Mouse (Mus musculus) limb, embryonic 12.5 days (tissue): ENCODE data around the gene Fancc. TPM values are rescaled to one million over a fixed set of nuclear protein-coding genes. Genes with fewer than 3 reads are reported as not detected.

Source experiments
- ATAC-seq: fragments of 200-750 bp; cut with Nextera tagmentation; 2 replicates; pipeline ENCODE4 v1.8.0; 2017; ENCODE audit warnings: low read depth, moderate TSS enrichment; ENCODE audit not compliant: insufficient number of reproducible peaks, insufficient read depth, low FRiP score, low TSS enrichment
- H3K27ac ChIP-seq: fragments of 300-500 bp; sonication (generic); 2 replicates; pipeline ENCODE4 v1.5.1; 2016; ENCODE audit warnings: mild to moderate bottlenecking, moderate library complexity
- H3K27me3 ChIP-seq: fragments of 300-500 bp; sonication (generic); 2 replicates; pipeline ENCODE4 v1.6.1; 2016; ENCODE audit warnings: mild to moderate bottlenecking, moderate library complexity
- H3K36me3 ChIP-seq: fragments of 300-500 bp; sonication (generic); 2 replicates; pipeline ENCODE4 v1.6.1; 2016; ENCODE audit warnings: mild to moderate bottlenecking, moderate library complexity
- H3K4me1 ChIP-seq: fragments of 300-500 bp; sonication (generic); replicated peaks from 2 replicates; pipeline ENCODE4 v1.6.1; 2016
- H3K4me2 ChIP-seq: fragments of 300-500 bp; sonication (generic); 2 replicates; pipeline ENCODE4 v1.6.1; 2016; ENCODE audit warnings: mild to moderate bottlenecking, moderate library complexity
- H3K4me3 ChIP-seq: fragments of 300-500 bp; sonication (generic); replicated peaks from 2 replicates; pipeline ENCODE4 v1.5.1; 2016; ENCODE audit warnings: mild to moderate bottlenecking
- H3K9ac ChIP-seq: fragments of 300-500 bp; sonication (generic); replicated peaks from 2 replicates; pipeline ENCODE4 v1.6.1; 2016; ENCODE audit warnings: mild to moderate bottlenecking, moderate library complexity
- H3K9me3 ChIP-seq: fragments of 300-500 bp; sonication (generic); 2 replicates; pipeline ENCODE4 v1.6.1; 2016; ENCODE audit warnings: mild to moderate bottlenecking, moderate library complexity
- WGBS: fragments of 180-500 bp; shearing (Covaris S2); methylation state at CpG from one replicate; pipeline ENCODE4 v1.1.7; 2016; 5-methylcytosine and 5-hydroxymethylcytosine counted together
- polyA plus RNA-seq: library from polyadenylated mRNA; unstranded; fragments of >200 nt; fragmentation: Nextera tagmentation; extraction: Ambion mirVana; gene quantifications from 2 replicates; pipeline ENCODE4 v1.2.1, GENCODE M21; 2016

Fancc gene
- polyA plus RNA-seq, 1 experiment from 2014 or later: 28.5 TPM

GRCm38 (mm10) chr13:63529602-63530370 is 32.7 kb upstream of the Fancc start:
- H3K9me3 ChIP-seq: no peaks in the 10 kb centered on the region
- no peaks in the 10 kb centered on the region for H3K27me3 ChIP-seq
- H3K36me3 ChIP-seq: peaks cover 90% of the 10 kb centered on the region
- no peak overlapping the region for H3K4me2 ChIP-seq
- H3K9ac ChIP-seq: no peak overlapping the region
- ATAC-seq: no peak
- peaks cover 58% of the 10 kb centered on the region for H3K4me1 ChIP-seq
- peak overlapping the region; percentile 74; the same call in 1 of the 2 replicates for H3K27ac ChIP-seq
- 47% methylated on average over 3 of the region's 3 CpGs for WGBS
- H3K4me3 ChIP-seq: no peak overlapping the region

- Histone ChIP-seq H3K4me2 (peak overlapping the region; percentile 23), H3K9me3 (no peaks in the 10 kb centered on the region), H3K27me3 (no peaks in the 10 kb centered on the region), H3K36me3 (peaks cover 89% of the 10 kb centered on the region), H3K4me1 (peaks cover 65% of the 10 kb centered on the region), H3K9ac (no peak overlapping the region), H3K27ac (peak overlapping the region; percentile 74), H3K4me3 (no peak overlapping the region)
- peak; percentile 50; the same call in 1 of the 2 replicates for ATAC-seq
- WGBS: 0% methylated on average over 2 of the region's 2 CpGs
Measured at GRCm38 (mm10) chr13:63528852-63529251, 31.8 kb upstream of the Fancc start.

- peak overlapping the region; percentile 74 for H3K27ac ChIP-seq
- H3K9me3 ChIP-seq: no peaks in the 10 kb centered on the region
- peaks cover 87% of the 10 kb centered on the region for H3K36me3 ChIP-seq
- peaks cover 72% of the 10 kb centered on the region for H3K4me1 ChIP-seq
- no peak overlapping the region for H3K4me3 ChIP-seq
- no peaks in the 10 kb centered on the region for H3K27me3 ChIP-seq
- peak overlapping the region; percentile 23 for H3K4me2 ChIP-seq
- H3K9ac ChIP-seq: no peak overlapping the region
- WGBS: 0% methylated on average over 5 of the region's 5 CpGs
- ATAC-seq: peak; percentile 70
Measured at GRCm38 (mm10) chr13:63528164-63528675, 31.1 kb upstream of the Fancc start.

GRCm38 (mm10) chr13:63525571-63526197 is 28.6 kb upstream of the Fancc start:
- Histone ChIP-seq H3K4me2 (peak overlapping the region; percentile 13; the same call in 1 of the 2 replicates), H3K36me3 (peaks cover 84% of the 10 kb centered on the region), H3K9me3 (no peaks in the 10 kb centered on the region), H3K9ac (no peak overlapping the region), H3K27ac (peak overlapping the region; percentile 66; the same call in 1 of the 2 replicates), H3K27me3 (no peaks in the 10 kb centered on the region), H3K4me3 (no peak overlapping the region), H3K4me1 (peaks cover 88% of the 10 kb centered on the region)
- 9% methylated on average over 11 of the region's 11 CpGs for WGBS
- no peak for ATAC-seq

- peaks cover 84% of the 10 kb centered on the region for H3K36me3 ChIP-seq
- no peak overlapping the region for H3K4me3 ChIP-seq
- H3K27me3 ChIP-seq: no peaks in the 10 kb centered on the region
- H3K27ac ChIP-seq: peak overlapping the region; percentile 66
- whole genome bisulfite sequencing: 17% methylated on average over 25 of the region's 25 CpGs
- no peaks in the 10 kb centered on the region for H3K9me3 ChIP-seq
- H3K9ac ChIP-seq: no peak overlapping the region
- 0 out of 2 replicates have a peak overlapping the region, but pooled peaks have one; percentile 13 for H3K4me2 ChIP-seq
- peaks cover 83% of the 10 kb centered on the region for H3K4me1 ChIP-seq
- no peak for ATAC-seq
Measured at GRCm38 (mm10) chr13:63524608-63525570, 27.8 kb upstream of the Fancc start.

GRCm38 (mm10) chr13:63524061-63524460 is 27.0 kb upstream of the Fancc start:
- no peak for ATAC-seq
- WGBS: 36% methylated on average over 2 of the region's 2 CpGs

GRCm38 (mm10) chr13:63522832-63523231 is 25.8 kb upstream of the Fancc start:
- H3K9ac ChIP-seq: no peak overlapping the region
- peak; percentile 53 for ATAC-seq
- no peak overlapping the region for H3K4me2 ChIP-seq
- peaks cover 63% of the 10 kb centered on the region for H3K4me1 ChIP-seq
- 30% methylated on average over 10 of the region's 10 CpGs for WGBS
- no peak overlapping the region for H3K4me3 ChIP-seq
- H3K9me3 ChIP-seq: no peaks in the 10 kb centered on the region
- peaks cover 92% of the 10 kb centered on the region for H3K36me3 ChIP-seq
- no peaks in the 10 kb centered on the region for H3K27me3 ChIP-seq
- H3K27ac ChIP-seq: peak overlapping the region; percentile 50

More at GRCm38 (mm10) chr13:63524061-63524460, 27.0 kb upstream of the Fancc start:
- Histone ChIP-seq H3K9ac (no peak overlapping the region), H3K4me3 (no peak overlapping the region), H3K4me1 (peaks cover 75% of the 10 kb centered on the region), H3K36me3 (peaks cover 84% of the 10 kb centered on the region), H3K9me3 (no peaks in the 10 kb centered on the region), H3K4me2 (no peak overlapping the region), H3K27ac (peak overlapping the region; percentile 66; the same call in 1 of the 2 replicates), H3K27me3 (no peaks in the 10 kb centered on the region)

- Histone ChIP-seq H3K4me3 (no peak overlapping the region), H3K27me3 (no peaks in the 10 kb centered on the region), H3K9ac (no peak overlapping the region), H3K4me1 (peaks cover 55% of the 10 kb centered on the region), H3K4me2 (no peak overlapping the region), H3K36me3 (peaks cover 93% of the 10 kb centered on the region), H3K9me3 (no peaks in the 10 kb centered on the region), H3K27ac (no peak overlapping the region; the same call in 1 of the 2 replicates)
- no peak for ATAC-seq
- 90% methylated on average over 6 of the region's 6 CpGs for WGBS
Measured at GRCm38 (mm10) chr13:63520110-63520509, 23.0 kb upstream of the Fancc start.

- peaks cover 42% of the 10 kb centered on the region for H3K4me1 ChIP-seq
- no peak overlapping the region for H3K9ac ChIP-seq
- H3K4me2 ChIP-seq: no peak overlapping the region
- WGBS: 63% methylated on average over 2 of the region's 2 CpGs
- H3K36me3 ChIP-seq: peaks cover 97% of the 10 kb centered on the region
- H3K9me3 ChIP-seq: no peaks in the 10 kb centered on the region
- no peak for ATAC-seq
- H3K4me3 ChIP-seq: no peak overlapping the region
- H3K27me3 ChIP-seq: no peaks in the 10 kb centered on the region
- no peak overlapping the region for H3K27ac ChIP-seq
Measured at GRCm38 (mm10) chr13:63516535-63516934, 19.5 kb upstream of the Fancc start.

GRCm38 (mm10) chr13:63515542-63515941 is 18.5 kb upstream of the Fancc start:
- no peak overlapping the region for H3K9ac ChIP-seq
- no peak overlapping the region for H3K4me2 ChIP-seq
- no peaks in the 10 kb centered on the region for H3K9me3 ChIP-seq
- no peak for ATAC-seq
- H3K27me3 ChIP-seq: no peaks in the 10 kb centered on the region
- H3K4me3 ChIP-seq: no peak overlapping the region
- no peak overlapping the region for H3K27ac ChIP-seq
- 67% methylated on average over 5 of the region's 5 CpGs for WGBS
- peaks cover 100% of the 10 kb centered on the region for H3K36me3 ChIP-seq
- H3K4me1 ChIP-seq: peaks cover 47% of the 10 kb centered on the region
